Mouse (Mus musculus): ENCODE results near the gene Lypd8.

Lypd8 gene

DNA sequence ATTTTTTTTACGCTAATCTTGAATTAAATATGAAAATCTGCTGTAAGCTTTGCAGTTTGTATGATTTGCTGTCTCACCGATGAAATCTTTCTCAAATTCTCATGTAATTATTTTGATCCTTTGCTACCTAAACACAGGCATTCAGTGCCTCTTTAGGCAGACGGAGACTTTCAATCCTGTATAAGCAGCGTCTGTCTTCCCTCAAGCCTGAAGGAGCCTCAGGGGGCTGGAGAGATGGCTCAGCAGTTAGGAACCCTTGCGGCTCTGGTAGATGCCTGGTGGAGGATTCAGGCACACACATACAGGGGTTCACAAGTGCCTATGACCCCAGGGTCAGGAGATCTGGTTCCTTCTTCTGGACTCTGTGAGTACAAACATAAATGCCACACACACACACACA, 21.8 kb downstream of the Lypd8 start:
- DNase-seq = no peak

GRCm38 (mm10) chr11:58408066-58408465, 29.2 kb downstream of the Lypd8 start:
- DNase-seq = peak; percentile 6

DNA sequence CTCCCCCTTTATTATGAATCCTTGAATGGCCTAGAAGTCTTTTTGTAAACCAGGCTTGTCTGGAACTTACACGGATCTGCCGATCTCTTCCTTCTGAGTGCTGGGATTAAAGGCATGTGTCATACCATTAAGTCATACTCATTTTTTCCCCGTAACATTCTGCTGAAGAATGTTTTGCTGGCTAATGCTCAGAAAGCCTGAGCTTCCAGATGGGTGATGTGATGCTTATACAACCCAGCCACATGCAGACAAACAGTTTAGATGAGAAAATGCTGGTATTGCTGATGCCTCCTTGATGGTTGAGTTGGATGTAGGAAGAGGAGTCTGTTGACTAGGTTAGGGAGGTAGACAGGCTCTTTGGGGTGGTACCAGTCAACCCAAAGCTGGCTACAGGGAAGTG, 39.5 kb downstream of the Lypd8 start:
- no peak for DNase-seq

DNA sequence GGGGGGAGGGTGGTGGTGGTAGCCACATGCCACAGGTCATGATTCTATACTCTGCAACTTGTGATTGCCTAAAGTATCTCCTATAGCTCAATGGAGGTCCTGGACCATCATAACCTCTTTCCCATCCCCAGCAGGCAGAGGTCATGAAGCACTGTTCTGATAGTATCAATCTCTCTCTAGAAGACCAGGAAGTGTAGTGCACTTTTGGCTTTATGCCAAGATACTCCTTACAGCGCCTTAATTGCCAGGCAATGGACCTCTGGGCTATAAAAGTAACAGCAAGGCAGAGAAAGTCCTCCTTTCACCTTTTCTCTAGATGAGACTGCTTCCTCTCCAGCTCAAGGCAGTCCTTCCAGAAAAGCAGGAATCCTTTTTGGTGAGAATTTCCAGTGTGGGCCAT, 42.0 kb downstream of the Lypd8 start, which contains the start of gene 1810065E05Rik:
Gene 1810065E05Rik, plus strand, starts transcription at position 297 of the 400 bp plus-strand sequence.
- no peak for DNase-seq

- DNase-seq = no peak
Measured at GRCm38 (mm10) chr11:58432259-58432658, 53.4 kb downstream of the Lypd8 start, which contains the start of gene Gm12253. Gm12253 (plus strand) TSS chr11:58432559.

DNA sequence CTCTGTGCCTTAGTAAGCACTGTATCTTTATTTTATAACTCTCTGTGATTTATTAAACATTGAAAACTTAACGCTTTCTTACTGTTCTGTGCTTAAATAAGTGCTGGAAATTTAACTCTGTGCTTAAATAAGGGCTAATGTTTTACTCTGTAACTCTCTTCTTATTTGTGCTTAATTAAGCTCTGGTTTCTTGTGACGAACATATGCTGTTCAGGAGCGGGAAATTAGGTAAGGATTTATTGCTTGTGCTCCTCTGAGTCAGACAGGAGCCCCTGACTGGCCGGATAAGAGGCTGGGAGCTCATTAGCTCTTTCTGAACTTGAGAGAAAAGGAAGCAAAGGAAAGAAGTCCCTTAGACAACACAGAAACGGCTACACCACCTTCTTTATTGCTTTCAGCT, 59.0 kb downstream of the Lypd8 start:
- DNase-seq = no peak
